Mouse (Mus musculus) c-Kit-positive CD71-negative TER-119-negative erythroid progenitor cells, embryonic 14.5 days (primary cell): ENCODE measurements at regions not wholly inside any gene's neighbourhood (a gene's known extent, or its start where the extent isn't known, plus 50 kb on each side); places are given as distances from the start of the nearest gene placed in this dataset.

Source experiments
- DNase-seq: peaks from one replicate; pipeline ENCODE4 v3.0.0-alpha.2; 2013; ENCODE audit warnings: low read depth

- DNase-seq = no peak
Measured at GRCm38 (mm10) chr12:25782972-25783717, 631.9 kb downstream of the Rnf144a start.

GRCm38 (mm10) chr12:25771856-25772255 is 643.2 kb downstream of the Rnf144a start:
- no peak for DNase-seq

- no peak for DNase-seq
Measured at GRCm38 (mm10) chr12:25768644-25769043, 646.4 kb downstream of the Rnf144a start.

GRCm38 (mm10) chr12:25763061-25763460 is 652.0 kb downstream of the Rnf144a start:
- no peak for DNase-seq

- DNase-seq = no peak
Measured at GRCm38 (mm10) chr12:25757014-25757413, 658.0 kb downstream of the Rnf144a start.

GRCm38 (mm10) chr12:25733801-25734200 is 636.9 kb upstream of the Id2 start:
- DNase-seq = no peak

- DNase-seq = no peak
Measured at GRCm38 (mm10) chr12:25725774-25726173, 628.8 kb upstream of the Id2 start.

GRCm38 (mm10) chr12:25711186-25711585 is 614.2 kb upstream of the Id2 start:
- DNase-seq = no peak

- no peak for DNase-seq
Measured at GRCm38 (mm10) chr12:25703023-25703400, 606.1 kb upstream of the Id2 start.

GRCm38 (mm10) chr12:25702176-25703022 is 605.5 kb upstream of the Id2 start:
- no peak for DNase-seq

GRCm38 (mm10) chr12:25687063-25687462 is 590.1 kb upstream of the Id2 start:
- no peak for DNase-seq

- DNase-seq = no peak
Measured at GRCm38 (mm10) chr12:25676631-25677030, 579.7 kb upstream of the Id2 start.

GRCm38 (mm10) chr12:25668336-25668735 is 571.4 kb upstream of the Id2 start:
- no peak for DNase-seq

GRCm38 (mm10) chr12:25654456-25654855 is 557.5 kb upstream of the Id2 start:
- no peak for DNase-seq

- DNase-seq = no peak
Measured at GRCm38 (mm10) chr12:25650237-25650636, 553.3 kb upstream of the Id2 start.

GRCm38 (mm10) chr12:25628081-25628480 is 531.1 kb upstream of the Id2 start:
- DNase-seq = no peak

GRCm38 (mm10) chr12:25625858-25626257 is 528.9 kb upstream of the Id2 start:
- DNase-seq = no peak

- DNase-seq = no peak
Measured at GRCm38 (mm10) chr12:25623449-25623848, 526.5 kb upstream of the Id2 start.

- DNase-seq = no peak
Measured at GRCm38 (mm10) chr12:25621142-25621541, 524.2 kb upstream of the Id2 start.

GRCm38 (mm10) chr12:25617521-25617920 is 520.6 kb upstream of the Id2 start:
- DNase-seq = no peak

- DNase-seq = no peak
Measured at GRCm38 (mm10) chr12:25615377-25615776, 518.4 kb upstream of the Id2 start.

- no peak for DNase-seq
Measured at GRCm38 (mm10) chr12:25613473-25613872, 516.5 kb upstream of the Id2 start.

- no peak for DNase-seq
Measured at GRCm38 (mm10) chr12:25609045-25609444, 512.1 kb upstream of the Id2 start.
